Mouse (Mus musculus) mature B cell (primary cell): ENCODE measurements around the gene Gm20911.
"Not testable (repeated sequence)": the region's sequence is repeated elsewhere in the genome, so short reads cannot be mapped to it uniquely, and the experiment has no call there.

ENCODE experiments used
- in situ Hi-C: fragments of 300-500 bp; cut with MboI; formaldehyde crosslinking; loops from 2 replicates; pipeline ENCODE4 v1.14.3; 2019

Gm20911 gene

GRCm38 (mm10) chrY:81457707-81458106 is at the start of gene Gm20911:
TSS of gene Gm20911 (plus strand) at chrY:81458007.
- in situ Hi-C loops = not testable (repeated sequence)
